Mouse (Mus musculus): ENCODE results near the gene Cyp11a1.
A peak's percentile ranks its signal among the peaks of the same experiment; 100 is the strongest.

Cyp11a1 gene

GRCm38 (mm10) chr9:58009588-58009987 is 3.4 kb downstream of the Cyp11a1 start:
- DNase-seq: peak; percentile 22 to 48

GRCm38 (mm10) chr9:58011027-58011426 is 4.8 kb downstream of the Cyp11a1 start:
- DNase-seq: no peak

- DNase-seq: no peak
Observed at GRCm38 (mm10) chr9:58011552-58011951, 5.3 kb downstream of the Cyp11a1 start.

GRCm38 (mm10) chr9:58012486-58012885 is 6.3 kb downstream of the Cyp11a1 start:
- no peak for DNase-seq

GRCm38 (mm10) chr9:58012935-58013334 is 6.7 kb downstream of the Cyp11a1 start:
- DNase-seq: no peak

GRCm38 (mm10) chr9:58014393-58015160 is 8.4 kb downstream of the Cyp11a1 start:
- no peak for DNase-seq

DNA sequence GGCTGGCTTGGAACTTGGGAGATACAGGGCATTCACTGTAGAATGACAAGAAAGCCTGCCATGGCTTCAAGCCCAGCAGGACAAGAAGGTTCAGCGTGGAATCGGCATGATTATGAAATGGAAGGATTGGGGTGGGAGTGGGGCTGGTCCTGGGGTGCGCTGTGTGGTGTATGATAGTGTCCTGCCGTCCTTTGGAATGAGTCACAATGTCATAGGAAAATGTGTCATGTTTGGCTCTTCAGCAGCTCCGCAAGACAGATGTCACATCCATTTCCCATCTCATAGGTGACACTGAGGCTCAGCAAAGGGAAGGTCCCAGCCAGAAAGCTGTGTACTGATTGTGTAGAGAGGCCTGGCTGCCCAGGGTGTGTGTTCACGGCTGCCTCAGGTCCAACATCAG is 9.6 kb downstream of the Cyp11a1 start:
- no peak for DNase-seq

- no peak for DNase-seq
Observed at GRCm38 (mm10) chr9:58016962-58017361, 10.8 kb downstream of the Cyp11a1 start.

DNA sequence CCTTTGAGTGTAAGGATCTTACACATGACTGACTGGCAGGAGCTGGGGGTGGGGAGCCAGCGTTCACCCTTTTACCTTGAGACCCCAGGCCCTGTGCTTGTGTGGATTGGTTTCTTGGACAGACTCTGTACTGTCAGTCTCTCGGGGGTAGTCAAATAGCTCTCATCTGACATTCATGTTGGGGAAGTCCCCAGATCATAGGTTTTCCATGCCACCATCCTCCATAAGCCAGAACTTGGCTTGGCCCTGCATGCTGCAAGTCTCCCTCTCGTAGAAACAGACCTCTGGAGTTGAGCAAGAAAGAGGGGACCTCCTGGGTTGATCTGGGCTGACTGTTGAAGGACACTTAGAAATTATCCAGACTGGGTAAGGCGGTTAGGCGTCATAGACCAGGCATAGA is 12.2 kb downstream of the Cyp11a1 start:
- no peak for DNase-seq

- DNase-seq: no peak
Observed at GRCm38 (mm10) chr9:58025995-58026394, 19.8 kb downstream of the Cyp11a1 start.

- no peak for DNase-seq
Observed at GRCm38 (mm10) chr9:58027426-58028180, 21.4 kb downstream of the Cyp11a1 start.

DNA sequence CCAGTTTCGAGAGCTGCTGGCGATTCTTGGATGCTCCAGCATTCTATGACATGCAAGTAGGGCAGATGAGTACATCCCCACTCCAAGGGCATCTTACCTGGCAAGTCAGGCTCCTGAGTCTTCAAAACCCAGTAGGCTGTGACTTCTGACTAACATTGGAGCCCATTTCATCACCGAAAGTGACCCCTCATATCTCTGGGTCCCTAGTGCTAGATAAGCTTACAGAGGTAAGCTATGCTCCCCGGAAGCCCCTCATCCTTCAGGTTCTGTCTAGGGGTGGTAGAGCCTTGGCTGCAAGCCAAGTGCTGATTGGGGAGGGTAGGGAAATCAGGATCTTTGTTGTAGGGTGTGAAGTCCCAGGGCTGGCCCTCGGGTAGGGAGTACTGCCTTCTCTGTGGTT is 22.6 kb downstream of the Cyp11a1 start:
- no peak for DNase-seq

GRCm38 (mm10) chr9:58029635-58030034 is 23.4 kb downstream of the Cyp11a1 start:
- no peak for DNase-seq

- DNase-seq: no peak
Observed at GRCm38 (mm10) chr9:58031895-58032294, 25.7 kb downstream of the Cyp11a1 start.

- DNase-seq: no peak
Observed at GRCm38 (mm10) chr9:58035519-58035918, 29.3 kb downstream of the Cyp11a1 start.

- DNase-seq: no peak
Observed at GRCm38 (mm10) chr9:58035951-58036698, 29.9 kb downstream of the Cyp11a1 start.

- DNase-seq: no peak
Observed at GRCm38 (mm10) chr9:58036961-58037360, 30.8 kb downstream of the Cyp11a1 start.

DNA sequence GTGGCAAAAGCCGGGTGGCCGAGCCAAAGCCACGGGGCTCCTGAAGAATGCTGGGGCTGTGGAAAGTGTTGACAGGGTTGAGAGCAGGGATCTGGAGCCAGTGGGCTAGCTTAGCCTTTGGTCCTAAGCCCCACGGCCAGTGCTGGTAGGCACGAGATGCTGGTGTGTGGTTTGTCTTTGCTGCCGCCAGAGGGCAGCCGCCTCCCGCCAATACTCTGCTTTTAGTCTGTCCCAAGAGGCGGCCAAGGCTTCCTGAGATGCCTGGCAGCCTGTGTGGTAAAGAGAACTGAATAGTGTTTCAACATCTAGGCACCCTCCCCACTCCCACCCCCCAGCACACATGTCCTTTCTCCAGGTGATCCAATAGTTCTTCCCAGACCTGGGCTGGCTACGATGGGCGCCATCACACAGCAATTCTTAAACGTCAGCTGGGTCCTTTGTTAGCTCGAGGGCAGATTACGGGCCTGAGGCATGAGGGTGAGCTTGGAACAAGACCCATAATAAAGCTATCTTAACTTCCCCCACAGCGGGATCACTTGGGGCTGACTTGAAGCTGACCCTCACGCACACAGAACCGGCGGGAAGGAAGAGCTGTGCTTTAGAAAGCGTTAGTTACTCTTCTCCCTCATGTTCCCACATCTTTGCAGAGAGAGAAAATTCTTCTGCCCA is 32.4 kb downstream of the Cyp11a1 start:
- peak; percentile 78 to 81 for DNase-seq

- no peak for DNase-seq
Observed at GRCm38 (mm10) chr9:58040977-58041376, 34.8 kb downstream of the Cyp11a1 start.

DNA sequence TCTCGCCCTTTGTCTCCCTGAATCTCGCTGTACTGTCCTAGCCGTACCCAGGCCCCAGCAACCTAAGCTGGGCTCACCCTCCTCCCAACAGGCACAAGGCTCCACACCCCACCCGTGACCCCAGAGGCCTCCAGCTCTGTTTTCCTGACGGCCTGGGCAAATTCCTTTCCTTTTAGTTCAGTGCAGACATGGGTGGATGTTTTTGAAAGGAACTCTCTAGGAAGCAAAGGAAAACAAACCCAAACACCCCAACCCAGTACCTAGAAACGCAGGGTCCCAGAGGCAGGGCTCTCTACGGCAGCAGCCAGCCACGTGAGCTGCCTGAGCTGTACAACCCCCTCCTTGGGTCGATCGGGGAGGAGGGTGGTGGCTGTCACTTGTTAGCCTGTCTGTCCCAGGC is 36.2 kb downstream of the Cyp11a1 start:
- no peak for DNase-seq

DNA sequence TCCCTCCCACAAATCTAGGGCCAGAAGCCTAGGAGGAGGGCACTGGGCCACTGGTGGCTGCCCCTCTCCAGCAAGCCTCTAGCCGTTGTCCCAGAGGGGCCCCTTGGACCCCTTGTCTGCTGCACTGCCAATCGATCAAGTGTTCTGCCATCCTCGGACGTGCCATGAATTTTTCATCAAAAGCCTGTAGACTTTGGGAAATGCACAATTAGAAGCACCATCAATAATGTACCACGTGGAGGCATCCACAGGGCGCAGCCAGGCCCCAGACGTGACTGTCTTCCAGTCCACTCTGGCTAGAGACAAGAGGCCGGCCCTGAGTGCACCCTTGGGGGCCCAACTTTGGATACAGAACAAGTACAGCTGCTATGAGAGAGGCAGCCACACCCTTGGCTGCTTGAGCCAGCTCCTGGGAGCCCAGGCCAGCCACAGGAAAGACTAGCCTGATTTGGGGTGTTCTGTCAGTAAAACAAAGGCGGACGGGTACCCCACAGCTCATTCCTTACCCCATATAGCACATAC is 37.3 kb downstream of the Cyp11a1 start:
- no peak for DNase-seq

DNA sequence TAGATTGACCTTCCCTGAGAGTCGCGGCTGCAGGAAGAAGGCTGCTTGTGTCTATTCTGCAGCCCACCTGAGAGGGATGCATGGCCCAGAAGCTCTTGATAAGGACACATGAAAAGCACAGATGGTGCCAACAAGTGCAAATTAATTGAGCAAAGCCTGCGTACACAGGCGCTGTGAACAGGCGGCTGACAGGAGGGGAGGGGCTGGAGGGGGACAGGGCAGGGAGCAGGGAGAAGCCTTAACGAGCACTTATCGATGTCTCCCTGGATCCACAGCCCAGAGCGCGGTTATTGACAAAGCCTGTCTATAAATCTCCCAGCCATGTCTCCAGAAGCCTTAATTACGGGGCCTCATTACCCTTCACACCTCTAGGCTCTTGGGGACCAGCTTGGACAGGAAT is 38.6 kb downstream of the Cyp11a1 start:
- DNase-seq: no peak

GRCm38 (mm10) chr9:58045646-58046045 is 39.4 kb downstream of the Cyp11a1 start:
- DNase-seq: no peak
